Mouse (Mus musculus): ENCODE data around the gene Ctdspl.

DNA sequence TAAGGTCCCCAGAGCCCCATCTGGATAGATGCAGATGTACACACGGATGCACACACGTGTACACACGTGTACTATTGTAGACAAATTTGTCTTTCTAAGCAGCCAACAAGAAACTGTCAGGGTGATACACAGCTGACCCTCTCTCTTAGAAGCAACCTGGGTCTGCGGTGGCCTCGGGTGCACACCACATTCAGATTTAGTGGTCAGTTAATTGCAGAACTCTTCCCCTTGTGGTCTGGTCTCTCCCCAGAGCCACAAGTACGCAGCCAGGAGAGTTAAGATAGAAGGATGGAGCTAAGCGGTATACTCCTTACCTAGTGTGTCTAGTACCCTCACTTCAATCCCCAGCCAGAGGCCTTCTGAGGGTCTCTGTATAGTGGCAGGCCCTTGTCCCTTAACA, 43.1 kb upstream of the Ctdspl start:
- no peak for TF ChIP-seq CTCF (conservative IDR thresholded peaks at IDR 0.05; ENCODE audit: low read length)
- TF ChIP-seq NANOG (IDR thresholded peaks at IDR 0.05; ENCODE audit: borderline replicate concordance, low read length): no peak
- TF ChIP-seq POU5F1 (IDR thresholded peaks at IDR 0.05; ENCODE audit: borderline replicate concordance, low read length): no peak

Measured in E14TG2a.4 (cell line).